Mouse (Mus musculus) cerebellum, postnatal 25 days (tissue): ENCODE measurements around the gene Zgrf1.

Experiments used
- DNase-seq, 2 experiments: peaks; one replicate each; pipeline ENCODE4 v3.0.0; 2021; ENCODE audit warnings: mixed read lengths in 2 of 2

Gene Zgrf1

DNA sequence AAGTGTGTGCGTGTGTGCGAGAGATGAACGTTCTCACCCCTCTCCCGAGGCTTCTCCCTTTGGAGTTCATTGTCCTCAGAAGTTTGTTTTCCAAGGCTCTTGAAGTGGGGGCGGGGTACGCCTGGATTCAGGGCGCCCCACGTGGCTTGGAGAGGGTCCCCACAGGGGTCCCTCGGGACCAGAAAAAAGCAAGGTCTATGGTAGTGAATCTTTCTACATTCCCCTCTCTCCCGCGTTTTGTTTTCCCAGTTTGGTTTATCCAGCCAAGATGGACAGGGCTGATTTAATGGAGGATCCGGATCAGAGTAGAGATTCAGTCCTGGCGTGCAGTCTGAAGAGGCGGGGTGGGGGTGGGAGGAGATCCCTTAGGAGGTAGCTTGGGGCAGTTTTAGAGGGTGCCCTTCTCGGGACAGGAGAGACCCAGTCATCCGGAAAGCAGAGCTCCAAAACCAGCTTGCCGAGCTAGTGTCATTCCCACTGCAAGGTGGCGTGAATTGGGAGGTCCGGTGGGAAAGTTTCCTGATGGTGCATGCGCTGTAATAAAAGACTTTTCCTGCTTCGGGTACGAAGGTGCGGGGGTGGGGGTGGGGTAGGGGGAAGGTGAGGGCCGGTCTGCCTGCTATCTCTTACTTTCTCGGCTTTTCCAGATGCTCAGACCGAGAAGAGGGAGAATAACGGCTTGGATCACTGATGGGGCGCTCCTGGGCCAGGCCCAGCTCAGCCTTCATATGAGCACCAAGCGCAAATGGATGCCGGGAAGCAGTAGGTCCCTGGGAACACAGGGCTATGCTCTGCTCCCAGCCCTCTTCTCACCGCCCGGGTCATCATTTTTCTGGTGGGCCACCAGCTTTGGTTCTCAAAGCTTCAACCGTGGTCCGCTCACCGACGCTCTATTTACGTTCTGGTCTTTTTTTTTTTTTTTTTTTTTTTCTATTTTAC lies 87.7 kb downstream of the Zgrf1 start:
- DNase-seq, result no peak

DNA sequence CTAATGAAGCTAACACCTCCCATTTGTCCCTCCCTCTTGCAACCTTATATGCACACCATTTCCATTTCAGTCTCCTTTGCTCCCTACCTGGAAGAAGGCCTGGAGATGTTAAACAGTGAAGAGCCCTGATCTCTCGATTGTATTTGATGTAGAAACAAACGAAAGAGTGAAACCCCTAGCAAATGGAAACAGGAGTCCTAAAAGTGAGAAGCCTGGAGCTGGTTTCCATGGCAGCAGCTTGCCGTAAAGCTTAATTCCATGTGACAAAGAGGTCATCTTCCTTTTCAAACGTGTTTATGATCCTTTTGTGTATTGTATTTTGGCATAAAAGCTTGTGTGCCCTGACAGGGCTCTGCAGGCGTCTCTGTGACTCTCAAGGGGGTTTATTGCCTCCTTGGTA lies 88.9 kb downstream of the Zgrf1 start:
- DNase-seq, result no peak

DNA sequence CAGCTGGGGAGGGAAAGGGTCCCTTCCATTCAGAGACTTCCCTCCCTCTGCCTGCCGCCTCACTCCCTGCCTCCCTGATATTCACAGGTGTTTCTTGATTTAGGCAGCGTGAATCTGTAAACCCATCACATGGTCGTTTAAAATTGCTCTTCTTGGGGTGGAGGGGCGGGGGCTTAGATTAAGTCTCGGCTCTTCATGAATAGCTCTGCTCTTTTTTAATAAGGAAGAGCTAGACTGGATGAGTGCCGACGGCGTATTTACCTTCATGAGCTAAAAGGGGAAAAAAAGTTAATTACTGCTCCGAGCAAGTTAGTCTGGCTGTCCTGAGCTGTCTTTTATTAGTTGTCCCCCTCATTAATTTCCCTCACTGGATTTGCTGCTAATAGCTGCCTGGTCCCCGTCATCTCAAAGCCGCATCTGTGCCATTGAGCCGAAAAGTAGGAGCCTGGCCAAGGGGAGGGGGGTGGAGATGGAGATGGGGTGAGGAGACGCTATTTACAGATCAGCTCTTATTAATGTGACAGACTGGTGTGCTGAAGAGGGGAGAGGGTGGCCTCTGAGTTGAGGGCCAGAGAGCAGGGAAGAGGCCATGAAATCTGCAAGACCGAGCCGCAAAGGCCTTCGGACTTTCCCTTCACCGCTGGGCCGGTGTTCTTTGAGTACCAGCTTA lies 93.0 kb downstream of the Zgrf1 start:
- no peak for DNase-seq

DNA sequence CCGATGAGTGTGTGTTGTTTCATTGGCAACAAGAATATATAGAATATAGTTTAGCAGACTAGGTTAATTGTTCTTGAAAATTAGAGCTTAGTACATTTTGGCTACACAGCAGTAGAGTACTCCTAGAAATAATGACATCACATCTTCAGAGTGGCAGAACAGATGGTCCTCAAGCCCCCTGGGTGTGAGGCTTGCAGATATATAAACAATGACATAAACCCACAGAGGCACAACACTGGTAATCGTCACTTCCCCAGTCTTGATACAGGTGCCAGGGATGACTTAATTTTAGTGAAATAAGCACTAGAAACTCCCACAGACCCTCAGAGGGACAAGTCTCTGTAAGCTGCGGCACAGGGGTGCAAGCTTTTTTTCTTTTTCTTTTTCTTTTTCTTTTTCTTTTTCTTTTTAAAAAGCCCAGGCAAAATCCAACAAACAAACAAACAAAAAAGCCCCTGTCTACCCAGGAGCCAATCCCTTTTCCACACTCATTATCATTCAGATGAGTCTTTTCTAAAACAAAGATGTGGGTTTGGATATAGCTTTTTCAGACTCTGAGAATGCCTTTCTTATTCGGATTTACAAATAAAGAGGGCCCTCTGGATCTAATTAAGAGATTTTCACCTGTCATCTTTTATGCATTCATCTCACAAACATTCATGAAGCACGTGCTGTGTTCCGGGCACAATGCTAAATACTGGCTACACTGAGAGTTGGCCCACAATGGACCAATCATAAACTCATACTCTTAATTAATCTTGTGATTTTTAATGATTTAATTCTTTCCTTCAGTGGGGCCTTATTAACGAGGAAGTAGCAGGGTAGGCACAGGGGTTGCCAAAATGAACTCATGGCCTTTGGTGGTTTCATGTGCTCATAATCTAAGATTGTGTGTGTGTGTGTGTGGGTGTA lies 98.7 kb downstream of the Zgrf1 start:
- DNase-seq, result no peak

- DNase-seq, result no peak
Observed at GRCm38 (mm10) chr3:127660712-127661111, 107.4 kb downstream of the Zgrf1 start.

GRCm38 (mm10) chr3:127661646-127662531 lies 108.6 kb downstream of the Zgrf1 start:
- no peak for DNase-seq
